Mouse (Mus musculus) gonadal fat pad, adult 2 months (tissue): ENCODE data around the gene Gm20431. TPM values are rescaled to one million over a fixed set of nuclear protein-coding genes. Genes with fewer than 3 reads are reported as not detected.
"Not testable (repeated sequence)": the region's sequence is repeated elsewhere in the genome, so short reads cannot be mapped to it uniquely, and the experiment has no call there.

ENCODE experiments used
- DNase-seq: peaks from one replicate; pipeline ENCODE4 v3.0.0-alpha.2; 2012; ENCODE audit warnings: low read depth
- polyA plus RNA-seq: library from polyadenylated mRNA; depleted of rRNA; stranded (reverse); fragments of >200 nt; gene quantifications from 2 replicates; pipeline ENCODE4 v1.2.3, GENCODE M21; 2012

Gene Gm20431
- polyA plus RNA-seq, 1 experiment, result 11.4 TPM

DNA sequence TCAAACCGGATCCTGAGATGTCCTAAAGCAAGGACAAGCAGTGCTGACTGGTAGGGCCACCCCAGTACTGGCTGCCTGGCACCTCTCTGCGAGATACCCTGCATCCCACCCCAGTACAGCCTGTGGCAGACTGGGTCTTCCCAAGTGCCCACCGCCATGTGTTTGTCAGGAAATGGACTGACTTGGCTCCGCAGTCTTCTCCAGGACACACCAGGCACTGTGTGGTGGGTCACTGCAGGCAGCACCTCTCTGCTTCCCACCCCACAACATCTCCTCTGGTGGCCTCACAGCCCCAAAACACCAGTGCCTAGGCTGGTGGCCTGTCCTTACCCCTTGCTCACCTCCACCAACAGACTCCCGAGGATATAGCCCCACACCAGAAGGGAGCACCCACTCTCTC is 30.9 kb downstream of the Gm20431 start:
- no peak for DNase-seq

DNA sequence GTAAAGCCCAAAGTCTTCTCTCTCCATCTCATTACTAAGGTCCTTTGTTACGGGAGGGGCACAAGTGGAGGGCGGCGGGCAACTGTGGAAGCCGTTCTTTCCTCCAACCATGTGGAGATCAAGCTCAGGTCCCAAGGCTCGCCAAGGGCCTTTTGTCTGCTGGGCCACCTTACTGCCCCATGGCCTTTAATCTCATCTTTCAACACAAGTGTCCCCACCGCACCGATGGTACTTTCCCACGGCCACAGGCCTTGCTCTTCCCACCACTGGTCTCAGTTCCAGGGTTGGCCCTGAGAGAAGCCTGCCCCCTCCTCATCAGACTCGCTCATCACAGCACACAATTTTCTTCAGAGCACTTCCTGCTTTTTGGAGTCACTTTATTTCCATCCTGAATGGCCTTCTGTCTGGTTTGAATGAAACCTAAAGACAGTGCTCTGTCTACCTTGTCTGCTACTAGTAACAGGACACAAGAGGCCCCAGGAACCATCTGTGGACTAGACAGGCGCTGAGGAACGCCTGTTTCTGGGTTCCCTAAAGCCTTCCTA is 31.6 kb downstream of the Gm20431 start:
- DNase-seq, result no peak

DNA sequence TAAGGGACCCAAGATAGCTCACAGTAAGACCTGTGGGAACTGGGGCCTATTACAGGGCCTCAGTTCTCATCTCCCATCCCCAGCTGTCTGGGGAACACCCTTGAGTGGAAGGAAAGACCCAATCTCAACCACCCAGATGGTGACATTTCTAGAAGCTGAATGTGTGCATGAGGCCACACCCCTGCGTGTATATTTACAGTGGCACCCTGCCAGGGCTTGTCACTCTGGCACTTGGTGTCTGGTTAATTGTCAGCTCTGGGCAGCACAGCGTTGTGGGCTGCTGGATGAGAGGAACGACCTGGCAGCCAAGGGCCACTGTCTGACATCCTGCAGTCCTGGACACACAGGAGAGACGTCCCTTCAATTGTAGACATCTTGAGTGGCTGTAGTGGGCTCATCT is 32.4 kb downstream of the Gm20431 start:
- no peak for DNase-seq

DNA sequence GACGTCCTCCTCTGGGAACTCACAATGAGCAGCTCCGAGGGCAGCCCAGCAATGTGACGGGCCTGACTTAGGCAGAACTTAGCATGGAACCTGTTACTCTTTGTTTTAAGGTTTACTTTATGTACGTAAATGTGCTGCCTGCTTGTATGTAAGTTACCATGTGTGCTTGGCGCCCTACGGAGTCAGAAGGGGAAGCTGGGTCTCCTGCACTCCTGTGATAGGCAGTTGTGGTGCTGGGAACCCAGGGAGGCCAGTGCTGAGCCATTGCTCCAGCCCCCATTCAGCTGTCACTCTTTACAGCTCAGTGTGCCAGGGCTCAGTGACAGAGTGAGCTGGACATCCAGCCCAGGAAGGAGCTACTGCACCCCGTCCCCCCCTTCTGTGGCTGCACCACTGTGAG is 34.3 kb downstream of the Gm20431 start:
- DNase-seq, result no peak

DNA sequence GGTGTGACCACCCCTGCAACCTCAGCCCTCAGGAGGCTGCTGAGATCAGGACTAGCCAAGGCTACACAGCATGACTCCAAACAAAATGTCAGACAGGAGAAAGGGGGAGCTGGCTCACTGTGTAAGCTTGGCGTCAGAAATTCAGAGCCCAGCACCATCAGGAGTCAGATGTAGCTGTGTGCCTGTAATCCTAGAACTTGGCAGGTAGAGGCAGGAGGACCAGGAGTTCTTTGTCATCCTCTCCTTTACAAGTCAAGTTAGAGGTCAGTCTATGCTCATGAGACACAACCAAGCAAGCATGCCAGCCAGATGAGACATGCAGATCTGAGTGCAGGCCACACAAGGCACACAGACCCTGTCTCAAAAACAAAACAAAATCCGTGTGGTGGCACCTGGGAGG is 35.6 kb downstream of the Gm20431 start:
- no peak for DNase-seq

DNA sequence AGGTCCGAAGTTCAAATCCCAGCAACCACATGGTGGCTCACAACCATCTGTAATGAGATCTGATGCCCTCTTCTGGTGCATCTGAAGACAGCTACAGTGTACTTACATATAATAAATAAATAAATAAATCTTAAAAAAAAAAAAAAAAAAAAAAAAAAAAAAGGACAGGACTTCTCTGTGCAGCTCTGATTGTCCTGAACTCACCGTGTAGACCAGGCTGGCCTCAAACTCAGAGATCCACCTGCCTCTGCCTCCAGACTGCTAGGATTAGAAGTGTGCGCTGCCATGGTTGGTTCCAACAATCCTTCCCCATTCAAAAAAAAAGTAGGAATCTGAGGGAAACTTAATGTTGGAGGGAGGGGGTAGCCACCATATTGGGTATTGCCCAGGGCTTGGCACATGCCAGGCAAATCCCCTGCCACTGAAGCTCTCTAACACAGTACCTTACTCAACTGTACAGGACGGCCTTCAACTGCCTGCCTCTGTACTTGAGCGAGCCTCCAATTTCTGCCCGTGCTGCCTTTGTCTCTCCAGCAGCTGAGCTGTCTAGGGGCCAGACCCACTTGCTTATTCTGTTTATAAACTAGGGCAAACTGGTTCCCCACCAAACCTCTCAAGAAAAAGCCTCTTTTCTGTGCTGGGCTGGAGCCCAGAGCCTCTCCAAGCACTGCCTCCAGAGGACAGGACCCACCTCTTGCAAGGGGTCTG is 36.8 kb downstream of the Gm20431 start:
- no peak for DNase-seq

DNA sequence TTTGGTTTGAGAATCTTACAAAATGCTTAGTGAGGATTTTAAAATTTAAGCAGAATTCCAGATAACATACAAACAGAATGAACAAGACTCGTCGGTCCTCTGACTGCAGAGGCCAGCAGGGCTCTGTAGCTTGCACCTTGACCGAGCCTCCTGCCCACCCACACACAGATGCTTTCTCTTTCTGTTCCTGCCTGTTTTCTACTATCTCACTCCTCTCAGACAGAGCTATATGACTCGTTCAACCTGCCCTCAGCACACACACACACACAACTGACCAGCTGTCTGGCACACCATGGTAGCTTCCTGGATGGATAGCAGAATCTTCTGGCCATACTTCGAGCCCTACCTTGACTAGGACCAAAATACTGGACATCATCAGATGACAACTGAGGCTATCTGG is 38.3 kb downstream of the Gm20431 start:
- no peak for DNase-seq

DNA sequence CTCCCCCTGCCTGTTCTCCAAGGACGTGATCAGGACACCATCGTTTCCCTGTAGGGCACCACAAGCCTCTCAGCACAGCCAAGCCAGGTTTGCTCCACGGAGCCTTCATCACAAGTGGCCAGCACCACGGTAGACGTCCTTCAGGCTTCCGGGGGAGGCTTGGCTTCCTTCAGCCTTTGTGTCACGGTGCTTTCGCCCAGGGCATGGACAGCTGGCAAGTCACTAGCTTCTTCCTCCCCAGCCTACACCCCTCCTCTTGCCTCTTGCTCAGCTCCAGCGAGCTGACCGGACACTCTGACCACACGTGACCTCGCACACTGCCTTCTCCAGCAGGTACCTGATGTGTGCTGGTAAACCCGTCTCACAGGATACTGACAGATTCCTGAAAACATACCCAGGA is 38.9 kb downstream of the Gm20431 start:
- no peak for DNase-seq

DNA sequence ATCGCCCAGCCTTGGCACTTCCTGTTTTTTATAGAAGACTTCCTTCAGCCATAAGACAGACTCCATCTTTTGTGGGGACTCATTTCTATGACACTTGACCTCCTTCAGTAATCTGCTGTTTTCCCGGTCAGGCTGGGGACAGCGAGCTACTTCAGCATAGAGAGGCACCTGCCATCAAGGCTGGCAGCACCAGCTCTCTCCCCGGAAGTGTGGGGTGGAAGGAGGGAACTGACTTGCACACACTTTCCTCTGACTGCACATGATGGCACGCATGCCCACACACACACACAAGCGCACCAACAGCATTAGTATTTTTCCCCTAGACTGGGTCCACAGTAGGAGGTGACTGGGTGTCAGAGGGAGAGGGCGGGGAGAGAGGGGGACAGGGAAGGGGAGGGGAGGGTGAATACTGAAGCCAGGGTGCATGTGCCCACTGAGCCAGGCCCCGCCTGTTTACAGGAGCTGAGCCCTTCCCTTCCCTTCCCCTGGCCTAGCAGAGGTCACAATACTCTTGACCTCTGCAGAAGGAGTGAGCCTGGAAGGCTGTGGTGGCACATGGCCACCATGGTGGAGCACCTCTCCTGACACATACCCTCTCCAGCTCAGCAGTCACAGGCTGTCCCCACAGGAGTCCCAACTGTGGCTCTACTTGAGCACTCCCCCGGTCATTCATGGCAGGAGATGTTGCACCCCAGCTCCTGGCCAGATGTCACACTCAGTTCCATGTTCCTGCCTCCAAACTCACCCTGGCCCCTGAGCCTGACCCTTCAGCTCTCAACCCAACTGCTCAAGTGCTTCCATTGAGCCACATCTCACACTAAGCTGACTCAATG is 39.8 kb downstream of the Gm20431 start:
- DNase-seq, result no peak

DNA sequence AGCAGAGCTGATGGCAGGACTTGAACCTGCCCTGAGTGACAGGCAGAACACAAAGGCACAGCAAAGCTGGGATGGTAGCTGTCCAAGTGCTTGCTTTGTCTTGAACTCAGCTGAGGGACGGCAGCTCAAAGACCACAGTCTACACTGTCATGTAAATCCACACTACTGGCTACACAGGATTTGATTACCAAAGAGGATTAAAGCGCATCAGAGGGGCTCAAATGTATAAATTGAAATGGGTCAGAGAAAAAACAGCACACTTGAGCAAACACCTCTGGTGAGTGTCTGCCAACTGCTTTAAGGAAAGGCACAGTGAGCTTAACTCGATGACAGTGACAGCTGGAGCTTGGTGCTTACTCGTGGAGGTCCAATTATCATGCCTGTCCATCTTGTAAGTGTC is 43.8 kb downstream of the Gm20431 start:
- no peak for DNase-seq

DNA sequence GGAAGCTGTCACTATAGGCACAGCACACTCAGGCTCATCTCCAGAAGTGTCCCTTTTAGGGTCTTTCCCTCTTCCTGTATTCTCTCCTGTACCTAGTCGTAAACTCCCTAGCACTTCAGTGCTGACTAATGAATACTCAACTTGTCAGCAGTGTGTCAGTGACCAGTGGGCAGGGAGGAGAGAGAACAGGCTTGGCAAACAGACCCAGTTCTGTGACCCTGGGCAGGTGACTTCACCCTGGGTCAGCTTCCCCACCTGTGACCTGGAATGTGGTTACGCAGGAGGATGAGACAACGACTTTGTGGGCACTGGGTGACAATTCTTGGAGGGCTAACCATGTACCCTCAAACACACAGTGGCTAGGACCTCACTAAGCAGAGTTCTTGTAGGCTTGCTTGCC is 44.3 kb downstream of the Gm20431 start:
- DNase-seq, result no peak

DNA sequence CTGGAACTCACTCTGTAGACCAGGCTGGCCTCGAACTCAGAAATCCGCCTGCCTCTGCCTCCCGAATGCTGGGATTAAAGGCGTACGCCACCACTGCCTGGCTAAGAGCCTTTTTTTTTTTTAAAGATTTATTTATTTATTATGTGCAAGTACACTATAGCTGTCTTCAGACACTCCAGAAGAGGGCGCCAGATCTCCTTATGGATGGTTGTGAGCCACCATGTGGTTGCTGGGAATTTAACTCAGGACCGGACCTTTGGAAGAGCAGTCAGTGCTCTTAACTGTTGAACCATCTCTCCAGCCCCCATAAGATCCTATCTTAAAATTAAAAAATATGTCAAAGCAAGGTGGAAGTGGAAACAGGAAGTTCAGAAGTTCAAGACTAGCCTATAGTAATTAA is 48.0 kb downstream of the Gm20431 start:
- DNase-seq, result not testable (repeated sequence)

DNA sequence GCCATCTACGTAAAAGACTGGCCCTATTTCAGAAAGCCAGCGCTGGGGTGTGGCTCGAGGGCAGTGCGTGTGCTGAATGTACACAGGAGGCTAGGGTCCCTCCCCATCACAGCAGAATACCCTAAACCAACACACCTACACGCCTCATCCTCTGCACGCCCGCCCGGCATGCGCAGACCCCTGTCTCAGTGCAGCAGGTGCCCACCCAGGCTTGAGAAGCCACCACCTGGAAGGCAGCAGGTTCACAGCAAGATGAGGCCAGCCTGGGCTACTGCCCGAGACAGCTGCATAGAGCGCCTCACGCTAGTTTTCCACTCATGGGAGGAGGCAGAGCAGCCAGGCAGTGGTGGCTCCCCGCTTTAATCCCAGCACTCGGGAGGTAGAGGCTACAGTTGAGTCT is 49.2 kb downstream of the Gm20431 start:
- no peak for DNase-seq

DNA sequence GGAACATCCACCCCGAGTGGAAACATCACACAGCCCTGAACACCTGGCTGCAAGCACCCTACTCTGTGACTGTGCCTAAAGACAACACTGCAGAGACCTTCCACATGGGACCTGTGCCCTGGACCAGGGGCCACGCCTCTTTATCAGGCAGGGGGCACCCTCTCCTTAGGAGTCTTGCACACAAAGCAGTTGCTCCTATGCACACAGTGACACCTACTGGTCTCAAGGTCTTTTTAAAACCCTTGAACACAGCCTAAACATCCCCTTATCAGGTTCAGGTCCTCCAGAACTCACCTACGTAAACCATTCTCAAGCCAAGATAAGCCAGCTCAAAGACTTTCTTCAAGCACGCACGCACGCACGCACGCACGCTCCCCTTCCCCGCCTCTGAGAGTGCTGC is 50.0 kb downstream of the Gm20431 start:
- no peak for DNase-seq

DNA sequence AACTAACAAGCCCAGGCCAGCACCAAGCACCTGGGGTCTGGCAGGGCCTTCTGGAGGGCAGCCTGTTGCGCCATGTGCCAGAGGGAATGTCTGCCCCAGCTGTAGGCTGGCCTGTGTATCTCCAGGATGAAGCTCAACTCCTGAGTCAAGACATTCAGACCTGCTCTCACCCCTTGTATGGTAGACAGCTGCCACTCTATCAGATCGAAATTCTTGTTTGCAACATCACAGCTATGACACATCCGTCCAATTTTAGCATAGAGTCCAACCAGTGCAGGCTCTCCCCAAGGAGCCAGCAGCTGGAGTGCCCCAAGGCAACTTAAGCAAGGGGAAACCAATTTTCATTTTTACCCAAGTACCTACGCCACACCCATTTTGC is 54.6 kb downstream of the Gm20431 start:
- no peak for DNase-seq

DNA sequence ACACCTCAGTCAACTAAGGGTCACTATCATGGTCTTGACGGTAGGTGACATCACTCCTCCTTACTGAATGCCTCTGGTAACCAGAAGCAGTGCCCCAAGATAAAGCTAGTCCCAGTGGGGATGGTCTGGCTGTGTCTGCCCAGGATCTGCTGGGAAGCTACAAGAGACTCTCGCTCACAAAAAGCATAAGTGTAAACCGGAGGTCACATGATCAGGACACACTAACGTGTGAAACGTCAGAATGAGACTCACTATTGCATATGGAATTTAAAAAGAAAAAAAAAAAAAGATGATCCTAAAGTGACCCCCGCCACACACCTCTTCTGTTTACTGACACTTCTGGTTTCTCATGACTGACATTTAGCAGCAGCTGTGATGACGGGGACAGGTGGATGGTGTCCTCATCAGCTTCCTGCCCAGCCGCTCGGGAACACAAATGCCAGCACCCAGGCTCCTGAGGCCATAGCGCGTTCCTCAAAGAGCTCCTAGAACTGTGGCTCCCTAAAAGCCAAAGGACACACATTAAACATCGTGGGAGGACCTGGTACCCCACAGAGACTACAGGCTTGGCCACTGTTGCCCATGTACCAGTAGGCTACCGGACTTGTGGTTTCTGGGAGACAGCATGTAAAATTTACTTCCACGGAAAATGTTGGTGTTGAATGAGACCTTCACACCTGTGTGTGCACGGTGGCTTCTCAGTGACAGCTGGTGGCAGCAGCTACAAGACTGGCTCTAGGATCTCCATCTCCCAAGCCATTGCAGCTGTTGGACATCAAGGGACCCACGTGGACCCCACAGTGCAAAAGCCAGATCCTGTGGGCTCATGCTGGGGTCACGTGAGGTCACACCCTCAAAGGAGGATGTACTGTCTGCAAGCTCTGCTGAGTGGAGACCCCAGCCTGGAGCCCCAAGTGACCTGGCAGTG is 55.2 kb downstream of the Gm20431 start:
- DNase-seq, result no peak

DNA sequence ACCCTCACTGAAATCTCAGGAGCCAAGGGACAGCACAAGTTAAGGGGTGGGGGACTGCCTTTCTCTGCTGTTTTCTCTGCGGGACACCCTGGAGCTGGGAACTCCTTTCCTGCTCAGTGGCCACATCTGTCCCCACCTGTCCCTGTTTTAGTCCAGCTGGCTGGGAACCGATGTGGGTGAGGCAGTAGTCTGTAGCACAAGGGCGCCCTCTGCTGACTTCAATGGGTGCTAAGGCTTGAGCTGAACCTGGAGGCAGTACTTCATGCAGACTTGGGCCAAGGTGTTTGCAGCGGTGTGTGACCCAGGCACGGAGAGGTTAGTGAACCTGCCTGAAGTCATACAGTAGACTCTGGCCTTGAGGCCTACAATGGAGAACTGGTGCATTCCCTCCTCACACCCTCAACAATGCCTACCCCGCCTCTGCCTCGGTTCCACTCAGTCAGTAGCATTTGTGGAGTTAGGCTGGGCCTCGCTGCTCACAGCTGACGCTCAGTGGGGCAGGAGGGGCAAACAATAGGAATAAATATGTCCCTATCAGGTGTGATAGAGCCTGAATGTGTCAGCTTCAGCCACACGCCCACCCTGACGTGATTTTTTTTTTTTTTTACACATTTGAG is 56.0 kb downstream of the Gm20431 start:
- DNase-seq, result no peak

DNA sequence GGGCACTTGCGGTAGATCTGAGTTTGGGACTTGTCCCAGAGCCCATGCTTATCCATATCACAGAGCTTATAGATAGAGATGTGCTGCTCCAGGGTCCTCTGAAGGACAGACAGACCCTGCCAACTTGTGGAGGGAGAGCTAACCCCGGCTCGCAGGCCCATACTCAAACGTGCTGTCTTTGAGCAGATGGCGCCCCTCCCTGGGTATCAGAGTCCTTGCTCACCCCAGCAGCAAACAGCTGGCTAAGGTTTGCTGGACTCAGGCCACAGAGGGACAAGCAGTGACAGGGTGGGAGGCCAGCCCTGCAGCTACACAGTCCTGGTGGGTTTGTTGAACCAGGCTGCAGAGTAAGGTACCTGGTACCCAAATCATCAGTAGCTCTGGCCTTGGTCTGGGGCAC is 58.3 kb downstream of the Gm20431 start:
- DNase-seq, result no peak

DNA sequence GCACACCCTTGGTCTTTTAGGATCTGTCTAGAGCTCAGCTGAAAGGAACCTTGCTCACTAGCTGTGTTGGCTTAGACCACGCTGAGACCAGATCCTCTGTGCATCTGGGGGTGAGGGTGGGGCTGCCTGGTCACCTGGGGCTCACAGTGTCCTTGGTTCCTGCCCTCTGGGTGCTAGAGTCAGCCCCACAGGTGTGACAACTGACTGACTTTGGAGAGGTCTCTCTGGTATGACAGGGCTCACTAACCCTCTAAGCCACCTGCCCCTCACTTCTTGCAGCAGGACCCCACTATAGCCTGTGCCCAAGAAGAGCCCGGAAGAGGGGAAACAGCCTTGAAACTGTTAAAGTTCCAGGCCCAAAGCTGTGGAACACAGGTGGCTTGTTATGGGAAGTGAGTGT is 58.9 kb downstream of the Gm20431 start:
- no peak for DNase-seq

DNA sequence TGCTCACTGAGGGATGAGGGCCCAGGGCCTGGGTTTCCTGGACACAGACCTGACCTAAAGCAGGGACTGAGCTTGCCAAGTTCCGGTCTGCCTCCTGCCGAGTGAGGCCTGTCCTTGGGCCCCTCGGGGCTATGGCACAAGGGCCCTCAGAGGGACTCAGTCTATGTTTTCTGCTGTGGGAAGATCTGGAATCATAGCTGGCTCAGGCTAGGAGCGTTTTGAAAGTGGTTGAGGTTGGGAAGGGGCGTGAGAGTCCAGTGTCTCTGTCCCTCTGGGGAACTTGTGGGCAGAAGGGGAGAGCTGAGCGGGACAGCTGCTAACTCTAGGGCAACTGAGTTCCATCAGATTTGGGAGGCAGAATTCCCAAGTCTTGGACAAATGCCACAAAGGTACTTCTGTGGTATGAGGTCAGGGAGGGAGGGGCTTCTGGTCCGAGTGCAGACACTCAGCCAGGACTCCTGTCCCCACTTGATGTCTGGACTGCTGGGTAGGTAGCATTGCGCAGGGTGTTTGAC is 60.8 kb downstream of the Gm20431 start:
- DNase-seq, result no peak

DNA sequence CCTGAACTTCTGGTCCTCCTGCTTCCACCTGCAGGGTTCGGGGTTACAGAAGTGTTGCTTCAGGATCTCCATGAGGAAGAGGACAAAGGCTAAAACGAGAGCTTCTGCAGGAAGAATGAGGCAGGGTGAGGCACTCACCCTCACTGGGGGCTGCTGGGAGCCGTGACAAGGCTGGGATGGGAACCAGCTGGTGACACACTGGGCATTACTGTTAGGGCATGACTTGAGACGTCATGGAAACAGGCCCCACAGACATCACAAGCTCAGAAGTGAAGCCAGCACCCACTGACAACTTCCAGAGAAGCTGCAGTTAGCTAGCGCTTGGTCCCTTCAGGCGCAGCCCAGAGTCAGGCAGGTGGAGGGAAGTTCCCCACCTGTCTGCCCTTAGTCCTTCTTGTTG is 61.4 kb downstream of the Gm20431 start:
- no peak for DNase-seq
